Mouse (Mus musculus) heart, postnatal 0 days (tissue): ENCODE measurements at regions not wholly inside any gene's neighbourhood (a gene's known extent, or its start where the extent isn't known, plus 50 kb on each side); places are given as distances from the start of the nearest gene placed in this dataset.

Source experiments
- CTCF ChIP-seq: IDR thresholded peaks from 2 replicates; pipeline ENCODE4 v1.5.1; 2016; ENCODE audit warnings: antibody characterized with exemption, control low read depth, low read depth
- EP300 ChIP-seq: IDR thresholded peaks from 2 replicates; pipeline ENCODE4 v1.6.1; 2016; ENCODE audit warnings: antibody characterized with exemption, low read depth

GRCm38 (mm10) chr8:126864314-126864948 lies 81.2 kb downstream of the Tomm20 start:
- TF ChIP-seq CTCF, result no peak
- TF ChIP-seq EP300, result no peak
